Mouse (Mus musculus) kidney, embryonic 16.5 days (tissue): Measurements from ENCODE around the gene Sinhcaf. TPM values are rescaled to one million over a fixed set of nuclear protein-coding genes. Genes with fewer than 3 reads are reported as not detected.

Source experiments
- ATAC-seq: fragments of 200-750 bp; cut with Nextera tagmentation; 2 replicates; pipeline ENCODE4 v1.8.0; 2017; ENCODE audit warnings: moderate TSS enrichment; ENCODE audit not compliant: low FRiP score, low TSS enrichment
- H3K27ac ChIP-seq: fragments of 300-500 bp; sonication (generic); 2 replicates; pipeline ENCODE4 v1.5.1; 2014; ENCODE audit warnings: low read length
- H3K27me3 ChIP-seq: fragments of 300-500 bp; sonication (generic); 2 replicates; pipeline ENCODE4 v1.6.1; 2014; ENCODE audit warnings: low read length, control low read depth, mixed read lengths; ENCODE audit not compliant: insufficient read depth
- H3K36me3 ChIP-seq: fragments of 300-500 bp; sonication (generic); 2 replicates; pipeline ENCODE4 v1.6.1; 2014; ENCODE audit warnings: low read length, control low read depth, mixed read lengths; ENCODE audit not compliant: insufficient read depth
- H3K4me1 ChIP-seq: fragments of 300-500 bp; sonication (generic); 2 replicates; pipeline ENCODE4 v1.6.1; 2014; ENCODE audit warnings: low read length, control low read depth, mixed read lengths; ENCODE audit not compliant: insufficient read depth
- H3K4me2 ChIP-seq: fragments of 300-500 bp; sonication (generic); replicated peaks from 2 replicates; pipeline ENCODE4 v1.6.1; 2014; ENCODE audit warnings: low read depth, low read length
- H3K4me3 ChIP-seq: fragments of 300-500 bp; sonication (generic); 2 replicates; pipeline ENCODE4 v1.5.1; 2014; ENCODE audit warnings: mild to moderate bottlenecking, low read length
- H3K9ac ChIP-seq: fragments of 300-500 bp; sonication (generic); replicated peaks from 2 replicates; pipeline ENCODE4 v1.6.1; 2014; ENCODE audit warnings: low read length
- H3K9me3 ChIP-seq: fragments of 300-500 bp; sonication (generic); 2 replicates; pipeline ENCODE4 v1.6.1; 2016; ENCODE audit warnings: low read length, control low read depth
- WGBS: fragments of 180-500 bp; shearing (Covaris S2); extraction: QIAGEN DNeasy Blood & Tissue Kit; methylation state at CpG from one replicate; pipeline ENCODE4 v1.1.7; 2014; 5-methylcytosine and 5-hydroxymethylcytosine counted together
- polyA plus RNA-seq: library from polyadenylated mRNA; unstranded; fragments of >200 nt; fragmentation: Nextera tagmentation; extraction: Ambion mirVana; gene quantifications from 2 replicates; pipeline ENCODE4 v1.2.1, GENCODE M21; 2015

Gene Sinhcaf
- polyA plus RNA-seq, 1 experiment from 2014 or later, result 145 TPM

DNA sequence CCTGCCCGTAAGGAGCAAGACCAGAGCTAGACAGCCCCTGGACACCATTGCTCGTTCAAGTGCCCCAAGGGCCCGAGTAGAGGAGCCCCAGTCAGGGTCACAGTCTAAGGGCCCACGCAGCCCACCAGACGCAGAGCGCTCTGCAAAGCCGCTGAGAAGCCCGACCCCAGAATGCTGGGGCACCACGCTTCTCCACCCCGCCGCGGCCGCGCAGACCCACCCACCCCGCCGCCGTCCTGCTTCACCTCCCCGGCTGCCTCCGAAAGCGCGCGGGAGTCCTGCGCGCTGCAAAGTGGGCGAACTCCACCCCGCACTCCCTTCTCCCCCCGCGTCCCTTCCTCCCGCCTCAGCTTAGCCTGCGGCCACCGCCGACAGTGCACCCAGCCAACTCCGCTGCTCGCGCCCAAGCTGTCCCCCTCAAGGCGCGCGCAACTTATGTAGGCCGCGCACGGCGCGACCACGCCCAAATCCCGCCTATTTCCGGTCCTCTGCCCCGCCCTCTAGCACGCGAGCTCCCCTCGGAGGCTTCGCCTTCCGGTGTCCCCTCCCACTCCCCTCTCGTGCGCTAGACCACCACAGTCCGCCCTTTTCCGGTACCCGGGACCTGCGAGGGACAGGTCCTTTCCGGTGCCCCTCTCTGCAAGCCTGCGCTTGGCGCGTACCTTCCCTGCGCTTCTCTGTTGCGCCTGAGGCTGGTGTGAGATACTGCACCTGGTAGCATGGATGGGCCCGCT is 50.3 kb downstream of the Sinhcaf start, which contains the start of gene Caprin2:
Gene Caprin2, minus strand, starts transcription at position 465 of the 734 bp plus-strand sequence.
- peak within 1 kb of the TSS; percentile 83 for H3K27ac ChIP-seq
- peaks cover 8% of the 10 kb centered on the region; the same call in 1 of the 2 replicates for H3K4me1 ChIP-seq
- H3K4me2 ChIP-seq, result peak within 1 kb of the TSS; percentile 82
- no peaks in the 10 kb centered on the region for H3K9me3 ChIP-seq
- H3K4me3 ChIP-seq, result peak within 1 kb of the TSS; percentile 65
- whole genome bisulfite sequencing, result under 1% methylated on average over 58 of the region's 65 CpGs
- H3K27me3 ChIP-seq, result no peaks in the 10 kb centered on the region
- no peaks in the 10 kb centered on the region for H3K36me3 ChIP-seq
- H3K9ac ChIP-seq, result peak within 1 kb of the TSS; percentile 75
- peak; percentile 98 for ATAC-seq

DNA sequence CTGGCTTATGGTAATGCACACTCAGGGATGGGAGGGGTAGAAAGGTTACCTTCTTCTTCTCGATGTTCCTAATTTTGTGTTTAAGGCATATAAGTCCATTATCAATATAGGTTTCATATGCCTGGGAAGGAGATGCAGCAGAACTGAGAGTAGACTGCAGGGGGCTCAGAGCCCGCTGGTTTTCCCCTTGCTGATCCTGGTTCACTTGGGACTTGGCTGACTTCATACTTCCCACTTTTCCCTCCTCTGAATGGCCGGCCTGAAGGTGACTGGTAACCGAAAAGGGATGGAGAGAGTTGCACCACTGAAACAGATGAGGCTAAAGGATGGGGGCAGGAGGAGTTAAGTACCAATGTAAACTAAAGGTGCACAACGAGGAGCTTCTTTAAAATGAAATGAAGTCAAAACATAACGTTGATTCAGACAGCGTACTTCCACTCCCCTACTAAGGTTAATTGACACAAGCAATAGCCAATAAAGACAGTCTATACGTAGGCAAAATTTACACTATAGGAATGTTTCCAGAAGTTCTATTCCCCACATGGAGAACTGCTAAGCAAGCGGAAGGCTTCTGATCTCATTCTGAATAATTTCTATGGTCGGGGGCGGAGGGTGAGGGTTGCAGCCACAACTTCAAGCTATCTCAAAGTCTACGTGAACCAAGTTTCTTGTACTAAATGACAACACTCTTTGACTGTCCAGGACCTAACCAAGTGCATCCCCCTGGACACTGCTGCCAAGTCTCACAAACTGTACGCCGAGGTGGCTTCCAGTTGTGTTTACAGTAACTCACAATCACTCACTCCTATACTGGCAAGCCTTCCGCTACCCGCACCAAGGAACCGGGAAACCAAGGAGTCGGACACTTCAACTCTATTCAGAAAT is 51.1 kb downstream of the Sinhcaf start:
- H3K36me3 ChIP-seq, result no peaks in the 10 kb centered on the region
- WGBS, result 12% methylated on average over 18 of the region's 18 CpGs
- ATAC-seq, result no peak; the same call in 1 of the 2 replicates

DNA sequence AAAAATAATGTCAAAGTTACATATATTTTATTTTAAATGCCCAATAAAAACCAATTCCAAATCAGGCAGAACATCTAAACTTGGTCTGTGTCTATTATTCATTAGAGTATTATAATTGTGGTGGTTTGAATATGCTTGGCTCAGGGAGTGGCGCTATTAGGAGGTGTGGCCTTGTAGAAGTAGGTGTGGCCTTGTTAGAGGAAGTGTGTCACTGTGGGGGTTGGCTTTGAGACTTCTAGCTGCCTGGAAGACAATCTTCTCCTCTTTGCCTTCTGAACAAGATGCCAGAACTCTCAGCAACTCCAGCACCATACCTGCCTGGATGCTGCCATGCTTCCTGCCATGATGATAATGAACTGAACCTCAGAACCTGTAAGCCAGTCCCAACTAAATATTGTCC is 72.4 kb downstream of the Sinhcaf start:
- Histone ChIP-seq H3K27ac (no peak overlapping the region), H3K9me3 (no peaks in the 10 kb centered on the region), H3K9ac (no peak overlapping the region), H3K27me3 (no peaks in the 10 kb centered on the region), H3K4me2 (no peak overlapping the region), H3K4me3 (no peak overlapping the region), H3K36me3 (0 out of 2 replicates have a peak, but pooled peaks cover 5% of the 10 kb centered on the region), H3K4me1 (no peaks in the 10 kb centered on the region)
- WGBS, result 93% methylated on average over 1 of the region's 1 CpGs
- ATAC-seq, result no peak

More for the DNA sequence above, 51.1 kb downstream of the Sinhcaf start:
- Histone ChIP-seq H3K4me2 (peak overlapping the region; percentile 82), H3K4me3 (peak overlapping the region; percentile 65), H3K9me3 (no peaks in the 10 kb centered on the region), H3K27me3 (no peaks in the 10 kb centered on the region), H3K27ac (peak overlapping the region; percentile 83), H3K4me1 (peaks cover 8% of the 10 kb centered on the region; the same call in 1 of the 2 replicates), H3K9ac (peak overlapping the region; percentile 75)

Other genes with a start within 250 kb of the Sinhcaf start
- gene Ipo8, start 115.0 kb downstream of the Sinhcaf start, polyA plus RNA-seq, result 24.8 and 24.9 TPM in 2 replicates
- gene Caprin2, start 50.2 kb downstream of the Sinhcaf start, polyA plus RNA-seq, result 18.0 and 19.0 TPM in 2 replicates
- 5.9 and 9.1 TPM in 2 replicates for gene Dennd5b, start 155.2 kb upstream of the Sinhcaf start, polyA plus RNA-seq
- gene Gm10203, start 183.7 kb upstream of the Sinhcaf start, polyA plus RNA-seq, result not detected in 2 replicates
- 21.5 and 21.6 TPM in 2 replicates for gene Etfbkmt, start 193.4 kb upstream of the Sinhcaf start, polyA plus RNA-seq
- gene Amn1, start 242.2 kb upstream of the Sinhcaf start, polyA plus RNA-seq, result 27.1 and 32.0 TPM in 2 replicates